Mouse (Mus musculus) right cerebral cortex, adult 18-20 months (tissue): ENCODE data around the gene Zfp30.

Experiments
- DNase-seq: peaks from one replicate; pipeline ENCODE4 v3.0.0; 2022; ENCODE audit warnings: mixed read lengths

The Zfp30 gene

DNA sequence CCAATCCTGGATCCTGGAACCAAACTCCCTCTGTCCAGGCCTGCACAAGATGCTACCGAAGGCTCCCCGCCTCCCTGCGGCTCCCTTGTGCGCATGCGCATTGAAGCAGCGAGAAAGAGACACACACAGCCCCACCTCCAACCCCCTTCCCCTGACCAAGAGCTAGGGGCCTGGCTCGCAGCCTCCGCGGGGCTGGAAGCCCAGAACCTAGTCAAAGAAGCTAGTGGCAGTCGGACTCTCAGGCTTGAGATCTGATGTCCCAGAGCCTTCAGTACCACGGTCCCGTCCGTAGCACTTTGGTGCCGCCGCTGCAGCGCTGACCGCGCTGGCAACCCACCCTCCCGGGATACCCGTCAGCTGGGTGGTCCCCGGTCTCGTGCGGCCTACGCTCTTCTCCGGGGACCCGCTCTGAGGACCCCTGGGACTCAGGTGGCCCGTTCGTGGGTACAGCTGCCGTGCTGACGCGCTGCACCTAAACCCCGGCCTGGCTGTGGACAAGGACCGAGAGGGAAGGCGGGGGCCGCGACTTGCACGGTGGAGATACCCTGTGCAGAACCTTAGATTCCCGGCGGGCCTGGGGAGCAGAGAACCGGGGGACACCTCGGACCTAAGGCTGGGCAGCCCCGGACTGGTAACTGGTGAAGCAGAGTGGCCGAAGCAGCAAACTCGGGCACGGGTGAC is at the start of gene Zfp30:
Zfp30 (plus strand) TSS at position 128 of the 681 bp plus-strand sequence.
- DNase-seq, result peak; percentile 89

DNA sequence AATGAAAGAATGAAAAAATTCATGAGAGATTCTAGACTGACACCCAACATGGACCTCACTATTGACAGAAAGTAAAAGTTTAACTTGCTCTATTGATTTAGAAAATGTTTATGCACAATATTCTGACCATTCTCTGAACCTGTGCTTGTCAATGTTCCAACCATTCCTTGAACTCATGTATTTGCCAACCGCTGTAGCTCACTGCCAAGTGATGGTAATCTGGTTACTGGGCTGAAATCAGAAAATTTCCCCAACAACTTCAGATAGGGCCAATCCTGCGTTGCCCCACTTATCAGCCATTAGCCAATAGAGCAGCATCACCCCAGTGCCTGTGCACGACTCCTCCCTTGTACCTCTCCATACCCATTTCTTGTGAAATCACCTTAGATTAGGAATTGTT is 41.5 kb upstream of the Zfp30 start:
- DNase-seq, result no peak

DNA sequence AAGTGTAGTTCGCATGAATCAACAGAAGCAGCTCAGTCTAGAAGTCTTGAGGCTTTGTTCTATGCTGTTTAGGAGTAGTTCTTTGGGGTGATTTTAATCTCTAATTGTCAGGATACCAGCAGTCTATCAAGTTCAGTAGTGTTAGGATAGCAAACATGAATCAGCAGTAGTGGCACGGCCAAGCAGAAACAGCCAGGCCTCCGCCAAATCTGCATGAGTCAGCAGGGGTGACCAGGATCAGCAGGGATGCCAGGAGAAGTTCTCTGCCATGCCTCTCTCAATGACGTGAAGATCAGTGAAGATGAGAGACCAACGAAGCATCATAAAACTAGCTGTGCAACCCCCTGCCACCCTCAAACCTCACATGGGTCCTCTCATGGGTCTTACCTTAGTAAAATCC is 23.3 kb upstream of the Zfp30 start:
- DNase-seq, result no peak

DNA sequence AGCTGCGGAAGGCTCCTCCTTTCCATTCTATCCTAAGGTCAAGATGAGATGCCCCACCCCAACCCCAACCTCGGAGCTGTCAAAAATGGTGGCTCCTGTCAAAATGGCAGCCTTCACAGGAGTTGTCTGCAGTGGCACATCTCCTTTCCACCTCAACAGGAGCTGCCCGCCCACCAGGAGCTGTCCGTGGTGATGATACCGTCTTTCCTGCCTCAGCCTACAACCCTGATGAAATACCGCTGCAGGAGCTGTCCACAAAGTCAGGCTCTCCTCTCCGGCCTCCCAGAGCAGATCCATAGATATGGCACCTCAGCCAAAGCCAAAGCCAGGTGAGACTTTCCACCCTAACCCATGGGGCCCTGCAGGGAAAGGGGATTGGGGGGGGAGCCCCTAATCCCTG is 19.1 kb upstream of the Zfp30 start:
- DNase-seq, result no peak

DNA sequence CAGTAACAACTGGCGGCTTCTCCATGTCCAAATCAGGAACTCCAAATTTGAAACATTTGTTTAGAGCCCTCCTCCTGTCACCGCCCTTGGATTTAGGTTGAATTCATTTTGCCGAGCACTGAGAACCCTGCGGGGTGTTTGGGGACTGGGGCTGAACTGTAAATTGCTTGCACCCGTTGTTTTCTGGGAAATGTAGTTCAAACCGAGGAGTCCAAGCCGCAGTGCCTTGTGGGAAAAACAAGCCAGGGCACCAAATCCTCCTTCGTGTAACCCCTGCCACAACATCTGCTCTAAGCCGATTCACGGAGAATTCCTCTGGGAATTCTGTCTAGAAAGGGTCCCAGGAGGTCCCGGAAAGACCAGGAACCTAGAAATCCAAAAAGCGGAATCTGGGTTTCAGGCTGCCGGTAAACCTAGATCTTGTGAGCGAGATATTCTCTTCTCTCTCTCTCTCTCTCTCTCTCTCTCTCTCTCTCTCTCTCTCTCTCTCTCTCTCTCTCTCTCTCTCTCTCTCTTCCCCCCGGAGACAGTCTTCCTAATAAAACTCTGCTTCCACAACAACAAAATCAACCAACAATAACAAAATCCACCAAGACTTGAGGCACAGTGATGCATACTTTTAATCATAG is 16.6 kb upstream of the Zfp30 start:
- peak; percentile 92 for DNase-seq

DNA sequence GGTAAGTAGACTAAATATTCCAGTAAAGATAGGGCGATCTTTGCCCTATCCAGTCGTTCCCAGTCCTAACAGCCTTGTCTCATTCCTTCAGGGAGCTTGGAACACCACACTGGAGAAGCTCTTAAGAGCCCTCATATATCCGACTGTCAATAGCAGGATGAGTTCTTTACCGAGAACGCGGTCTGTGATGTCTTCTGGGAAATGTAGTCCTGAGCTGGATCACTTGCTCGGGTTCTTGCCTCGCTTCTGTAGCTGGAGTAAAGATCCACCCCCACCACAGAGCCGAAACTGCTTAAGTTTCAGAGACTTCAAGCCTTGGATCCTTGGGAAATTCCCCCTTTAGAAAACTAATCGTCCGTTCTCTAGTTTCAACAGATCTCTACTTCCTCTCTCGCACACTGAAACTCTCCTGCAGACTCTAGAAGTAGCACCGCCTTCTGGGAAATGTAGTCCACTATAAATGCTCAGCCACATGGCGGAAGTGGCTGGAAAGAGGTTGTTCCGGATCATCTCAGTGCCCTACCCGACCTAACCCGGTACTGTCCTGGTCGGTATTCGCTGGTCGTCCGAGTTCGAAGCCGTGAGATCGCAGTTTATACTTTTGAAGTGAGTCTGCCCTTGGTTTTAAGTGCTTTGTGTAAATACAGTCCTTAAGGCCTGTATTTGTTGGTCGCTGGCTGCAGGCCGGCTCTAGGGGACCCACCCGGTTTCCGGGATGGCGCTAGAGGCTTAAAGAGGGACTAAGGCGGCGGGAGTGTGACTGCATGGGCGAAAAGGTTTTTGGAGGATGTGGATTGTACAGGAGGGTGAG is 15.5 kb upstream of the Zfp30 start, which contains the start of gene Zfp84:
Zfp84 (plus strand) TSS at position 463 of the 811 bp plus-strand sequence.
- DNase-seq, result peak; percentile 94

DNA sequence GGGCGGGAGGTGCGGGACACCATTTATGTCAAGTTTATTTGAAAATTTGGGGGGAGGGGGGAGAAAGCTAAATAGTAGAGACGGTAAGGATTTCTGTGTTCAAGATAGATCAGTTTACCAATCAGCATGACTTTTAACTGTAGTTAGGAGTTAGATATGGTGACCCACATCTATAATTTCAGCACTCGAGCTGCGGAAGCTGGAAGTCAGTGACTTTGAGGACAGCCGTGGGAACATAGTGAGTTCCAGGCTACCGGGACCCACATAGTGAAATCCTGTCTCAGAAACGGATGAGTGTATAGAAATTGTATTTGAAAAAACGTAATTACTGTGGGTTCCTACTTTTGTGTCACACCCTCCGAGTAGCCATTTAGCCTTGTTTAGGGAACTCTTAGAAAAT is 14.8 kb upstream of the Zfp30 start:
- no peak for DNase-seq

DNA sequence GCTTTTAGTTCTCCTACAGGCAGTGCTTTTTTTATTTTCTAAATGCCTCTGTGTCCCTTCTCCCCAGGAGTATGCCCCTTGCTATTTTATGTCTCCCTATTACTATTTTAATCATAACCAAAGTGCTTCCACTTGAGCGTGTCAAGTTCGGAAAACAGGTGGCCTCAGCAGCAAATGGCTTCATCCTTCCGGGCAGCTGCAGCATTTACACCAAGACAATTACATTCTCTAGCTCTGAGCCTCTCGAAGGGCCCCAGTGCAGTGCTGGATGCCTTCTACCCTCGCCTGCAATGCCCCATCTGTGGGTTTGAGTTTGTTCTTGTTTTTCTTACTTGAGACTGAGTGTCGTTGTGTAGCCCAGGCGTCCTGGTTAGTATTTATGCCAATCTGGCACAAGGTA is 10.3 kb upstream of the Zfp30 start:
- DNase-seq, result no peak

DNA sequence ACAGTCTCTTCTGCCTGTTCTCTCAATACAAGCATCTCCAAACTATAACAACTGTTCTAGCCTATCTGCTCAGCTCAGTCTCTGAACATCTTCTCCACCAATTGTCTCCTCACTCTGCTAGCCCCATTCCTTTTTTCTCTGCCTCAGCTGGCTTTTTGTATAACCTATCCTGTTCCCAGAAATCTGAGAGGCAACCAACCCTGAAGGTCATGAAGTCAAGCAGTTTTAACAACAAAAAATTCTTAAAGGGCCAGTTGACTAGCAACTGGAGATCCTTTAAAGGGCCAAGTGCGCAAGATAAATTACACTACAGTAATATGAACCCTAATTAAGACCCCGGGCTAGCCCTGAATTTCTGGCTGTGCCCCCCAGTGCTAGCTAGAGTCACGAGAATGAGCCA is 9.4 kb upstream of the Zfp30 start:
- DNase-seq, result no peak

DNA sequence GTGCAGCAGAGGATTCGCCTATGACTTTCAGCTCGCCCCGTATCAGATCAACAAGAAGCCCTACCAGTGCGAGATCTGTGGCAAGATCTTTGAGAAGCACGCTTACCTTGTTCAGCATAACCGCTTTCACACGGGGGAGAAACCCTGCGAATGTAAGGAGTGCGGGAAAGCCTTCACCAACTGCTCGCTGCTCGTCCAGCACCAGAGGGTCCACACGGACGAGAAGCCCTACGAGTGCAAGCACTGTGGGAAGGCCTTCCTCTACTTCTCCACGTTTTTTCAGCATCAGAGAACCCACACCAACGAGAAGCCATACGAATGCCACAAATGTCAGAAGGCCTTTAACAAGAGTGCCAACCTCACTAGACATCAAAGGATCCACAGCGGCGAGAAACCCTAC is 7.2 kb upstream of the Zfp30 start:
- no peak for DNase-seq

DNA sequence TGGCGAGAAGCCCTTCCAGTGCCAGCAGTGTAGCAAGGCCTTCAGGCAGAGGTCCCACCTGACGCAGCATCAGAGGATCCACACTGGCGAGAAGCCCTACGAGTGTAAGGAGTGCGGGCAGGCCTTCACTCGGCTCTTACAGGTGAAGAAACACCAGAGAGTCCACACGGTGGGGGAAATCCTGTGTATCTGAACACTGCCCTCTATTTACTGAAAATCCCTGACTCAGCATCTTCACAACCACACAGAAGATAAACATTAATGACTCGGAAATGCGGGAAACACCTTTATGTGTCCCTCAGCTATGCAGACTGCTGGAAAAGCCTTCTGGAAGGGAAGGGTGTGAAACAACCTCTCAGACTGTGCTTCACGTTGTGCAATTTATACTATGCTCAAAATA is 6.4 kb upstream of the Zfp30 start:
- DNase-seq, result no peak

DNA sequence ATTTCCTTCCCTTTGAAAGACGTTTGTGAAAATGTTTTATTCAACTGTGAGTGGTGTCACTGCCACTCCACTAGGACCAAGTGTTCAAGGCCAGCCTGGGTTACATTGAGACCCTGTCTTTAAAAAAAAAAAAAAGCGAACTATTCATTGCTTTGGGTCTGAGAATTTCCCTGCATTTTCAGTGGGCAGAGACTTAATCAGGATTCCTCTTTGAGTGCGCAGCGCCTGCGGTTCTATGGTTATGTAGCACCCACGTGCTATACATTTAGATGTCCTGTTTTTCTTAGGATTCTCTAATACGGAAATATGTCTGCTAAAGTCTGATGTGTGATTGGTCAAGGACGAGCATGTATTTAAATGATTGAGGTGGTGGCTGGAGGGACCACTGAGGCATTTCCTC is 1.2 kb downstream of the Zfp30 start:
- DNase-seq, result no peak

DNA sequence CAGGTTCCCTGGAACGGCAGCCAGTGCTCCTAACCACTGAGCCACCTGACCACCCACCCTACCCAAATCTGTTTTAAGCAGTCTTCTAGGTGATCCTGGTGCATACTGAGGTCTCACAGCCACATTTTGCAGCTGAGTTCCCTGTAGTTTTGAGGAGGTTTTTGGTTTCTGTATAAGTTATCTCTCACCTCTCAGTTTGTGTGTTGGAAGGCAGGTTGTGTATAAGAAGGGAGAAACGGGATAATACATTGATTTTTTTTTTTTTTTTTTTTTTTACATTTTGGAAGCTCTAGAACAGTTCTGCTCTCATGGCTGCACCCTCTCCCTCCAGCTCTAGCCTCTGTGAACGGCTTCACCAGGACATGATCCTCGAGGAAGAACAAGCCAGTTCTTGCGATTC is 2.1 kb downstream of the Zfp30 start:
- DNase-seq, result no peak

DNA sequence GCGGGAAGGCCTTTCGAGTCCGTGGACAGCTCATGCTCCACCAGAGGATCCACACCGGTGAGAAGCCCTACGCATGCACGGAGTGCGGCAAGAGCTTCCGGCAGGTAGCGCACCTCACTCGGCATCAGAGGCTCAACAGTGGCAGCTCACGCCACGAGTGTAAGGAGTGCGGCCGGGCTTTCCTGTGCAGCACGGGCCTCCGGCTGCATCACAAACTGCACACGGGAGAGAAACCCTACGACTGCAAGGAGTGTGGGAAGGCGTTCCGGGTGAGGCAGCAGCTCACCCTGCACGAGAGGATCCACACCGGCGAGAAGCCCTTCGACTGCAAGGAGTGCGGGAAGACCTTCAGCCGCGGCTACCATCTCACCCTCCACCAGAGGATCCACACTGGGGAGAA is 9.1 kb downstream of the Zfp30 start:
- DNase-seq, result no peak

DNA sequence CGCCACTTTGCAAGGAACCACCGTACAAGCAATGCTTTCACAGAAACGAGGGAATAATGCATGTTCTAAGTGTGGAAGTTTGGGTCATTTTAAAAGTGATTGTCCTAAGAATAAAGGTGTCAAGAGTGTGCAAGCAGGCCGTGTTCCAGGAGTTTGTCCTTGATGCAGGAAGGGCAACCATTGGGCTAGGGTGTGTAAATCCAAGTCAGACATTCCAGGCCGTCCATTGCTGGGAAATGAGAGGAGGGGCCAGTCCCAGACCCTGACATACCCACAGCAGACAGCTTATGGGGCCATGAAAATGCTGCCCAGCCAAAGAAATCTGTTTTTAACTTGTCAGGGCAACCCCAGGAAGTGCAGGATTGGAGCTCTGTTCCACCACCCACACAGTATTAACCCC is 23.2 kb downstream of the Zfp30 start:
- DNase-seq, result no peak

DNA sequence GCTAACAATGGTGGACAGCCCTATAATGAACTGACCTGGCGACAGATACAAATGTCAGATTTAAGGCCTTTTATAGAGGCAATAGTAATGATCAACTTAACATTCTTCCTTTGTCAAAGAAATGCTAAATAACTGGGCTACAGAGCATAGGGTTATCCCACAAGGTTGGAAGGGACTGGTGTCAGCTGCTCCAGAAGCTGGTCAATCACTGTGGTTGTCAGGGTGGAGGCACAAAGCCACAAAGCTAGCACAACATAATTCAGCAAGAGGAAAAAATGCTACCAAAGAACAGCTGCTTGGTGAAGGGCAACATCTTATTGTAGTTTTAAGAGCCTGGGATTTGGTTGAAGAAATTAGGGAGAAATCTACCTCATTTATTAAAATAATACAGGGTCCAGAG is 28.4 kb downstream of the Zfp30 start:
- DNase-seq, result no peak

DNA sequence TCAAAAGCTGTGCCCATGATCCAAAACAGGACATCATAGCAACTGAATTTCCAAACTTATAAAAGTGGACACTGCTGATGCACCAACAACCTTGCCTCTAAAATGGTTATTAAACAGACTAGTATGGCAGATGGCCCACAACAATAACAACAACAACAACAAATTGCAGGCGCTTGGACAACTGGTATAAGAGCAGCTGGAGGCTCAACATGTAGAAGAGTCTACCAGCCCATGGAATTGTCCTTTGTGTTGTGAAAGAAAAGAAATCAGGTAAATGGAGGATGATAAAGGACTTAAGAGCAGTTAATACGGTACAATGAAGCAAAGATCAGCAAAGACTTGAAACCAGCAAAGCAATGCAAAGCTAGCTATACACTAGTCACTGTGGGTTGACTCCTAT is 30.6 kb downstream of the Zfp30 start:
- DNase-seq, result no peak

DNA sequence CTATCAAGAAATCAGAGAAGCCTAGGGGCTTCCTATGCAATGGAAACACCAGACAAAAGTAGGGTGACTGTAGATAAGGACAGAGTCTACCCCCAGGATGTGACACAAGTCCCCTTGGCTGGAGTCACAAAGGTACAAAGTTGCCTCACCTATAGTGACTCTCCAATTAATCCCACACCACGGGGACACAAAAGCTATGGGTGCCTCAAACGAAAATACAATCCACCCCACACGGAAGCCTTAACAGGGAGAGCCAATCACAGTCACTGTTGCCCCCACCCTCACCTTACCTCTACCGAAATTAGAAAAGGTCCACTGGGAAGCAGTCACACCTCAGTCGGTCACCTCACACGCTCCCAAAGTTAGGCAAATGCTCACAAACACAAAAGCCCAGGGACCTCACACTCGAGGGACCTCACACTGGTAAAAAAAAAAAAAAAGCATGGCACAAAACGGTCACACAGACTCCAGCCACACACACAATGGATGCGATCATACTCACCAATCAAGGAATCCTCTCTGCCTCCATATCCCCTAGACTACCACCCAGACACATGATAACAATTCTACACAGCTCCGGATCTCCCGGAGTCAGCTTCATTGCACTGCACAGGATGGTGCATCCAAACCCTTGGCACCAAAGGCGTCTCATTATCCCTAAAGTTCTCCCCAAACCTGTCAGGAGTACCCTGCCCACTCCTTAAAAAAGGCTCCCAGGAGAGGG is 31.4 kb downstream of the Zfp30 start:
- DNase-seq, result no peak

DNA sequence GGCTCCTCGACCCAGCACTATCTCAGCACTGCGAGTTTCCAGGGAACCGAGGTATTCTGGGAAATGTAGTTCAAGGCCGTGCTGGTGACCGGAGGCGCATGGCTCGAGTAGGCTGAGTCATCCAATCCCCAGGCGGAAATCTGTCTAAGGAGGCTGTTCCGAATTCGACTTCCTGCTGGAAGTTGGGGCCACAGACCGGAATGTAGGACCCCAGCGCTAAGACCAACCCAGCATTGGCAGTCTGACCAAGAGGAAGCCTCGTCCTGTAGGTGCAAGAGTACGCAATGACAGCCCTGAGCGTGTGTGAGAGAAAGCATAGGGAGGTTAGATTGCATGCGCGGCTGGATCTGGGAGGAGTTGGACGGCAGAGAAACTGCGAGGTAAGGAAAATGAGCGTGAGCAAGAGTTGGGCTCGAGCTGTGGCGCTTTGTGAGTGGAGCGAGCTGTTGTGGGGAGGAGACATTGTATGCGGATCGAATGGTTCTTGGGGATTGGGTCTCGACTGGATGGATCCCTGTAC is 32.2 kb downstream of the Zfp30 start, which contains the start of gene Zfp790:
Zfp790 (plus strand) TSS at position 205 of the 520 bp plus-strand sequence.
- peak; percentile 96 for DNase-seq

DNA sequence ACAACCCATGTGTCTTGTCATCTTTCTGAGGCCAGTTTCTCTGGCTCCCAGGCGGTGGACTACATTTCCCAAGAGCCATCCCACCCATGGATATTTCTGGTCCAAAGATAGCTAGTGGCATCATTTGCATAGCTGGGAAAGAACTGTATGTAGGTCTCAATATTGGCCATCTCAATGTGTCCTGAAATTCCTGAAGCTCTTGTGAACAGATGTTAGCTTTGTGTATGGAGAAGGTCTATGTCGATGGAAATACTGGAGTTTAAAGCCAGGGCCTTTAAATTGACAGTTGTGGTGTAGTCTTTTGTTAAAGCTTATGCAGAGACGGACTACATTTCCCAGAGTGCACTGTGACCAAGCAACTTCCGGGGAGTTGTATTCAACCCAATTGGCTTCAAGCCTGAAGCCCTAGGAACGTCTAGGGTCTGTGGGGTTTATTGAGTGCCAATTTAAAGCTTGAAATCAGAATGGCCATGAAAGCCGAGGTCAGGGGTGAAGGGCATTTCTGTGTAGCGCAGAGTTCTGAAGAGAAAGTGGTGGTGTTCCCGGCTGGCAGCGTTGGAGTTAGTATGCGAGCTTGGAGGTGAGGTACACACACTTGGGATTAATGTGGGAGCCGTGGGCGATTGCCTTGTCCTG is 34.9 kb downstream of the Zfp30 start:
- peak; percentile 83 for DNase-seq

DNA sequence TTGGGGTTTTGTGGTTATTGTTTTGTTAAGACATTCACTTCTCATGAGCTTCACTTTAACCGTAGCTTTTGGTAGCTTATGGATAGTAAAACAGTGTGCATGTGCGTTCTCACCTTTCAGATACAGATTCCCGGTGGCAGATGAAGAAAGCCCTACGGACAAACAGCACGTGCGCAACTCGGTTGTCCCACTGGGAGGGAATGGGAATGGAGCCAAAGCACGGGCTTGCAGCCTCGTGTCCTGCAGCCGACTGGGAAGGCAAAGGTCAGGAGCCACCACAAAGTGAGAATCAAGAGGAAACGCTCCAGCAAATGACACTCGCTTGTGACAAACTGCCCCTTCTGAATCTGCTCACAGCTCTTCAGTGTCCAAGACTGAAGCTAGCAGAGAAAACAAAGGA is 44.2 kb downstream of the Zfp30 start:
- no peak for DNase-seq

DNA sequence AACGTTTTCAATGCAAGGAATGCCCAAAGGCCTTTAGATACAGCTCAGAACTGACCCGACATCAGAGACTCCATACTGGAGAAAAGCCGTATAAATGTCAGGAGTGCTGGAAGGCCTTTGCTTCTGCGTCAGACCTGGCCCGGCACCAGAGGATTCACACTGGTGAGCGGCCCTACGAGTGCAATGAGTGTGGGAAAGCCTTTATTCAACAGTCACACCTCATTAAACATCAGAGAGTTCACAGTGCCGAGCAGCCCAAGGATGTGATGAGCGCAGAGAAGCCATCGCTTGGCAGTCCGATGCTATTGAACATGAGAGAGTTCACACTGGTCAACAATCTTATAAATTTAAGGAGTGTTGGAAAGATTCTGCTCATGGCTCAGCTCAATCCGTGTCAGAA is 46.0 kb downstream of the Zfp30 start:
- no peak for DNase-seq

DNA sequence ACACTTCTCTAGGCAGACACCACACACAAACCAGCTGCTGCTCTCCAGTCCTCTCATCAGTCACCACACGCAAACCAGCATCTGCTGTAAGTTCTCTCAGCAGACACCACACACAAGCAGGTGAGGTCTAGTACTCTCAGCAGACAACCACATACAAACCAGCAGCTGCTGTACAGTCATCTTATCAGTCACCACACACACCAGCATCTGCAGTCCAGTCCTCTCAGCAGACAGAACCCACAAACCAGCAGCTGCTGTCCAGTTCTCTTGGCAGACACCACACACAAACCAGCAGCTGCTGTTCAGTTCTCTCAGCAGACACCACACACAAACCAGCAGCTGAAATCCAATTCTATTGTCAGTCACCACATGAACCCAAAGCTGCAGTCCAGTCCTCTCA is 53.0 kb downstream of the Zfp30 start:
- no peak for DNase-seq
